Mouse (Mus musculus) adrenal gland, adult 8-10 months (tissue): ENCODE data around the gene Slc1a5. TPM values are rescaled to one million over a fixed set of nuclear protein-coding genes. Genes with fewer than 3 reads are reported as not detected.
A peak's percentile ranks its signal among the peaks of the same experiment; 100 is the strongest.

ENCODE experiments used
- DNase-seq: peaks from one replicate; pipeline ENCODE4 v3.0.0; 2022
- total RNA-seq, 4 experiments: library from RNA; stranded (reverse); gene quantifications; 2 replicates each; pipeline ENCODE4 v1.2.4; 2022

Gene Slc1a5
- total RNA-seq, 4 experiments from 2014 or later, result 77.8 to 202 (median 91.2) TPM

- DNase-seq, result no peak
These were observed 40.0 kb downstream of the Slc1a5 start for GRCm38 (mm10) chr7:16821091-16821490.

DNA sequence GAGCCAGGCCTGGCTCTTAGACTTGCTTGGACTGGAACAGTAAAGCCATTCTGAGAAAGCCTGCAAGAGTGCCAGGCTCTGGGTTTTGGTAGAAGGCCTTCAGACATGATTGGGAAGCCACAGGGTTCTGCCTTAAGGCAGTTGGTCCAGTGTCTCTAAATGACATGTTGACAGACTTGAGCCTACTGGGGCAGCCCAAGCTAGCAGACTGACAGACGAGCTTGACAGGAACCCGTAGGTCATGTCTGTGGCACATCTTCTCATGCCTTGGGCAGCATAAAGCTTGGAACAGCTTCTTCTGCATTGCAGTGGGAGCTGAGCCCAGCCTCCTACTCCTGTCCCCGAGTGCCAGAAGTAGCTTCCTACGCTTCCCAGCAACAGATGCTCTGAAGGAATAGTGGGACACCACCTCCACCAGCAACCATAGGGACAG is 40.5 kb downstream of the Slc1a5 start:
- no peak for DNase-seq

- DNase-seq, result no peak
These were observed 42.6 kb downstream of the Slc1a5 start for GRCm38 (mm10) chr7:16823734-16824133.

GRCm38 (mm10) chr7:16825785-16826184 is 44.6 kb downstream of the Slc1a5 start:
- DNase-seq, result no peak

DNA sequence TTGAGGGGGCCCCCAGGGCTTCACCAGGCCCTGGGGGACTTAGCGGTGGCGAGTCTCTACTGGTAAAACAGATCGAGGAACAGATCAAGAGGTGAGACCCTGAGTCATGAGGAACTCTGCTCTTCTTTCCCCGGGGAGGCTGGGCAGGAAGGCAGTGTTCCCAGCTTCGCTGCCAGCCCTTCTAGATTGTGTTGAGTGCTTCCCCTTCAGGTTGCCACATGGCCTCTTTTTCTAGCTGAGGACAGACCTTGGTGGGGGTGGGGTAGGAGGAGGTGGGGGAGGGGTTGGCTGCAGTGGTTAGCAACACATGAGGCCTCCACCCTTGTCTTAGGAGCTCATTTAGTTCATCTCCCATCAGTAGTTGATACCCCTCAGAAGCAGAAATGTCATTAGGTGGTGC is 45.4 kb downstream of the Slc1a5 start:
- no peak for DNase-seq

DNA sequence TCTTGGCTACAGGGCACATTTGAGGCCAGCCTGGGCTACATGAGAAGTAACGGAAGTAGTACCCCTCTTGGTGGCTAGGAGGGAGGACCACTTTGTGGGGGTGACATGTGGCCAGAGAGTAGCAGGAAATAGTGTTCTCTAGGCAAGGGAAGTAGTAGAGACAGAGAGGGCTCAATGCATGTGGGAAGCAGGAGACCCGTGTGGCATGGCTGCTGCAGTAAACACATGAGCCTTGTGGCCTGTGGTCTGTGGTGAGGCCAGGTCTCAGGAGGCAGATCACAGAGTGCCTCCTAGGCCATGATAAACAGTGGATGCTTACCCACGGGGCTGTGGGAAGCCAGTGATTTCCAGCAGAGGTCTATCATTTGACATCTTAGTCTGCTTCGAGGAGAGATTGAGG is 46.1 kb downstream of the Slc1a5 start:
- no peak for DNase-seq

DNA sequence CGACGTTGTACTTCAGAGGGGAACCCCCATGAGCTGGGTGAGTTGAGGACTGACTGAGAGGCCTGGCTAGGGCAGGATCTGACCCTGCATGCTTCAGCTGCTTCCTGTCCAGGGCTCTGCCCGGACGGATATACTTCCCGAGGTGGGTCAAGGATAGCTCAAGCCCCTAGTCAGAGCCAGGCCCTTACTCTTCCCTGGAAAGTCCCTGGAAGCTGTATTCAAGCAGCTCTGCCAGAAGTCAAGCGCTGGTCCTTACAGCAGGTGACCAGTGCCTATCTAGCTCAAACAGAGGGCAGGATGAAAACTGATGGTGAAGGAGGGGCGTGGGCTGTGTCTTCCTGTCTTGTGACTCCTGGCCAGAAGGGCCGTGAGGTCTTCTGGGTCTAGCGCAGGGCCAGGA is 49.3 kb downstream of the Slc1a5 start:
- DNase-seq, result no peak

GRCm38 (mm10) chr7:16837916-16838803 is 57.0 kb downstream of the Slc1a5 start:
- no peak for DNase-seq

- no peak for DNase-seq
These were observed 57.8 kb downstream of the Slc1a5 start for GRCm38 (mm10) chr7:16838804-16839426.

- DNase-seq, result no peak
These were observed 58.4 kb downstream of the Slc1a5 start for GRCm38 (mm10) chr7:16839427-16840108.

DNA sequence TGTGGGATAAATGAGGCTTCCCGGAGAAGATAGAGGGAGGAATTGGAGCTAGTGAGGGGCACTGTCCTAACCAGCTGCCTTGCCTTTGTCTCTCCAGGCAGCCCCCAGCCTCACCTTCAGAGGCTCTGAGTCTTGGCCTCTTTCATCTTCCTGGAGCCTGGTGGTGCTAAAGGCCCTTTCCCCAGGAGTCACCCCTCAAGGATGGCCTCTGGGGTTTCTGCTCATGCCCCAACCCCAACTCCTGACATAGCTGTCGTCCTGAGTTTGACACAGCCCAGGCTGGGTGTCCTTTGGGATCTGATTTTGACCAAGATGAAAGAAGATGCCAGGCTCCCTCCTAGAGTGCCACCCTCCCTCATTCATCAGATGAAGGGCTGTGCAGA is 59.0 kb downstream of the Slc1a5 start:
- no peak for DNase-seq

- DNase-seq, result no peak
These were observed 59.9 kb downstream of the Slc1a5 start for GRCm38 (mm10) chr7:16841078-16841477.

DNA sequence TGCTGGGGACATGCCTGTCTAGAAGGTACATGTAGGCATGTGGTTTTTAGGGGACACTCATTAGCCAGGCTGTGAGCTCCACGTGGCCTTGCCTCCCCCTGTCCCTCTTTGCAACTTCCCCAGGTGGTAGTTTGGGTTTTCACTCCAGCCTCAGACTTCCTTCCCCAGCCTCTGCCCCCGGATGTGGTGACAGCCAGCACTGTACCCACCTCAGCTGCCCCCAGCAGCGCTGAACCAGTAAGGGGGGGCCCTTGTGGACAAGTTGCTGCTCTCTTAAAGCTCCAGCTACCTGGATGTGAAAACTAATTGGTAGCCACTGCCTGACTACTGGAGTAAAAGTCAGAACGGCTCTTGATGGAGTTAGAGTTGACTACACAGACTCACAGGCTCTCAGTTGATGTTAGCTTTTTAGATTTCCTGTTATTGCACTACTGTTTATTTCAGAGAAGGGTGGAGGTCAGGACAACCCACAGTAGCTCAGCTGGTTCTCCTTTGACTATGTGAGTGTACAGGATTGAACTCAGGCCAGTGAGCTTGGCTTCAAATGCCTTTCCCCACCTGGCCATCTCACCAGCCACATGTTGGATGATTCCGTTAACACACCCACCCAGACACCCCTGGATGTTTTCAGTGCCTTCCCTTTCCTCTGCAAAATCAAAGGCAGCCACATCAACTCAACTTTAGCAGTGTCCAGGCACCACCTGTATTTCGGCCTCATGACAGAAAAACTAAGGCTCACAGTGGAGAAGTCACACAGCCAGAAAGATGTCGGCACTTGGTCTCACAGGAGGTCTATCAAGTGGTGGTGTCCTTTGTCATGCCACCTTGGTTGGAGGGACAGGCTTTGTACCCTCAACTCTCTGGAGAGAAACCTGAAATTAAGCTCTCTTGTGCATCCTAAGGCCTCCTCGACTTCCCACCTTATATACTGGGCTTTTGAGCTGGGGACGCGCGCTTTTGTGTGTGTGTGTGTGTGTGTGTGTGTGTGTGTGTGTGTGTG is 60.7 kb downstream of the Slc1a5 start:
- DNase-seq, result no peak

DNA sequence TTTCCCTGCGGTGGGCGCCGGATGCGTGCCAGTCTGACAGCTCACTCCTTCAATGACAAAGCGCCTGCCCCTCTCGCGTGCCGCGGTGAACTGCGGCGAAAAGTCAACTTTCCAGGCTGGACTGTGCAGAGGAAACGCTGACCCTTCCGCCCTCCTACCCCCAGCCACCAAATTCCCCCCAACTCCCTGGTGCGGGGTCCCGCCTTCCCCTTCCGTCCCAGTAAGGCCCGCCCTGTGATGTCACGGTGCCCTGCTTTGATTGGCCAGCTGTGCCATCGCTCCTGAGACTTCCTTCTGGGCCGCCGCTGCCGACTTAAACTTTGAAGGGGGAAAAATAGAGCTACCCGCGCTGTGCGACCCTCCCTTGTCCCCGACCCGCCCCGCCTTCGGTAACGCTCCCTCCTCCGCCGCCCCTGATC is 61.5 kb downstream of the Slc1a5 start, which contains the start of gene Prkd2:
Gene Prkd2, plus strand, starts transcription at position 258 of the 419 bp plus-strand sequence.
- peak; percentile 88 for DNase-seq

GRCm38 (mm10) chr7:16843441-16844171 is 62.5 kb downstream of the Slc1a5 start:
- DNase-seq, result no peak

DNA sequence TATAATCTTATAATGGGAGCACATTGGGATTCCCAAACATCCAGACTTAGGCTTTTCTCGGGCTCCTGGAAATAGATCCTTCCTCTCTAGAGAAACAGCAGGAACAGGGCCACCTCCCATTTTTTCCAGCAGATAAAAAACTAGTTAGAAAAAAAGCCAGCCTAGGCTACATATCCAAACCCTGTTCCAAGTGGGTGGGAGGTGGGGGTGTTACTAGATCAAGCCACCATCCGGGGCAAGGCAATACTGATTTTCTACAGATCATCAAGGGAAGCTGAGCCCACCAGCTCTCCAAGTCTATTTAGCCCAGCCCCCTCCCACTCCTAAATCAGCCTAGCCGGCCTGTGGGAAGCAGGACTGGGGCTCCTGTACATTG is 63.5 kb downstream of the Slc1a5 start:
- DNase-seq, result no peak

DNA sequence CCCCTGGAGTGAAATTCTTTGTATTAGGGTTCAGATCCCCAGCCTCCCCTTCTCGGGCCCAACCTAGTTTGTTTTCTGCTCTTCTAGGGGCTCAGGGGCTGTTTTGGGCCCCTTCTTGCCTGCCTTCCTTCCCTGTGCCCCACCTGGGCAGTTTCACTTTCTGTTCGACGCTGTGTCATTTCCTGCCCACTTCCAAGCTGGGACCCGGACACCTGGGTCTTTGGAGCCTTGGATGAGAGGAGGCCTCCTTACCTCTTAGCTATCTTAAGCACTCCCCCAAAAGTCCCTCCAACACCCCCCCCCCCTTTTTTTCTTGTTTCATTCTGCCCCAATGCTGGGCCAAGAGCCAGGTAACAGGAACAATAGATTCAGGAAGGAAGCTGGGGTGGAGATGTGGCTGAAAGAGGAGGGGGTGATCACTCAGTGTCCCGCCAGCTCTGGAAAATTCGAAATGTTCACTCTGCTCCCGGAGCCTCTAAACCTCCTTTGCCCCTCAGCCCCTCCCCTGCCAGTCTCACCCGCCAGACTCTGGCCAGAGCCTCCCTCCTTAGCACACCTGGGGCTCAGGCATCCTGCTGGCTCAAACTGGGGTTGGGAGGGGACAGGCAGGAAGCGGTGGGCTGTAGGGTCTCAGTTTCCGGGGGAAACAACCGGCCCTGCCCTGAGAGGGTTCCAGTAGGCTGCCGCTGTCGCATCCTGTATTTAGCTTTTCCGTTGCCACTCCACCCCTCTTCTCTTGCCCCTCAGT is 64.1 kb downstream of the Slc1a5 start:
- DNase-seq, result no peak

DNA sequence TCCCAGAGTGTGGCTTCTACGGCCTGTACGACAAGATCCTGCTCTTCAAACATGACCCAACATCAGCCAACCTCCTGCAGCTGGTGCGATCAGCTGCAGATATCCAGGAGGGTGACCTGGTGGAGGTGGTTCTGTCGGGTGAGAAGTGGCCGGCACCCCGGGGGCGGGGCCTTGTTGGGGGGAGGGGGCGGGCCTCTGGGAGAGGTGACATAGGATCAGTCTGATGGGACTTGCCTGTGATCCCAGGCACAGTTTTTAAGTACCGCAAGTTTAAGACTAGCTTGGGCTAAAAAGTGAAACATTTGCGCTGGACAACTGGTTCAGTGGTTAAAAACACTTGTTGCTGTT is 64.7 kb downstream of the Slc1a5 start:
- no peak for DNase-seq

DNA sequence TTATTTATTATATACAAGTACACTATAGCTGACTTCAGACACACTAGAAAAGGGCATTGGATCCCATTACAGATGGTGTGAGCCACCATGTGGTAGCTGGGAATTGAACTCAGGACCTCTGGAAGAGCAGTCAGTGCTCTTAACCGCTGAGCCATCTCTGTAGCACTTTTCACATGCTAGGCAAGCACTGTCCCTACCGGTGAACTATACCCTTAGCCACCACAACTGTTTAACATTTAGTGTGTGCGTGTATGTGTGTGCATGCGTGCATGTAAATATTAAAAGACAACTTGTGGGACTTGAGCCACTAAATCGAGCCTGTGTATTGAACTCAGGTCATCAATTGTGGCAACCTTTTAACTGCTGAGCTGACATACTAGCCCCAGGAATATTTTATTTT is 65.6 kb downstream of the Slc1a5 start:
- DNase-seq, result no peak

DNA sequence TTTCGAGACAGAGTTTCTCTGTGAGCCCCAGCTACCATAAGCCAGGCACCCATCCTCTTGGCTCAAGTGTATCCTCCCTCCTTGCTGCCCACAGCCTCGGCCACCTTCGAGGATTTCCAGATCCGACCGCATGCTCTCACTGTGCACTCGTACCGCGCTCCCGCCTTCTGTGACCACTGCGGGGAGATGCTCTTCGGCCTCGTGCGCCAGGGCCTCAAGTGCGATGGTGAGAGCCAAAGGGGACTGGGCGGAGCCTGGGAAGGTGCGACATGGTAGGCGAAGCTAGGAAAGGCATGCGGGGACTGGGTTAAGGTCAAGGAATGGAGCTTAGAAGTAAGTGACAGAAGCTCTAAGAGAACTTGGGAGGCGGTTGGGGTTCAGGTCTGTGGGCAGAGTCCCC is 66.4 kb downstream of the Slc1a5 start:
- DNase-seq, result no peak
